Mouse (Mus musculus): ENCODE results near the gene Dmrta2.

- TF ChIP-seq CTCF (IDR thresholded peaks at IDR 0.05; ENCODE audit: extremely low read depth, insufficient read length, insufficient replicate concordance, low read depth, low read length) (no peak), POLR2A (IDR thresholded peaks at IDR 0.05; ENCODE audit: low read depth, low read length) (no peak)
Measured at GRCm38 (mm10) chr4:109975381-109976240, 2.2 kb upstream of the Dmrta2 start.

Data from small intestine, adult 2 months (tissue).